Mouse (Mus musculus) heart, adult 18-20 months (tissue): Measurements from ENCODE around the gene S100a11. TPM values are rescaled to one million over a fixed set of nuclear protein-coding genes. Genes with fewer than 3 reads are reported as not detected.

ENCODE experiments used
- DNase-seq, 2 experiments: peaks; one replicate each; pipeline ENCODE4 v3.0.0; 2021 to 2022; ENCODE audit warnings: mixed read lengths in 1 of 2
- total RNA-seq, 2 experiments: library from RNA; stranded (reverse); gene quantifications; 2 replicates each; pipeline ENCODE4 v1.2.3; 2021

The S100a11 gene
- total RNA-seq, 2 experiments from 2014 or later, result 52.4 to 78.2 TPM

DNA sequence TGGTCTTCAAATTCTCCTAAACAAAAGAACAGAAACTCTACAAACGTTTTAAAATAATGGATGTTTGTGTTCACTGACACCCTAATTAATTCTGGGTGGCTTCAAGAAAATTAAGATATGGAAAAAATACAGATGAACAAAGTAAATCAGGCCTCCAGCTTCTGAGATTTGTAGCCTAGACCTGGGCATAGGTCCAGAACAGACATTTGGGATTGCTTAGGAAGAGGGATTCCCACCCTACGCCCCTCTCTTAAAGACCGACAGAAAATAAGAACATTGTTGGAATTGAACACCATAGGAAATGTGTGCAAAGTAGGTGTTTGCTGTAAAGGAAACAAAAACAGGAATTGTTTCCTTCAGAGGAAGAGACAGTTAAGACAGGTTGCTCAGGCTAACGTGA lies 37.2 kb downstream of the S100a11 start:
- no peak for DNase-seq

DNA sequence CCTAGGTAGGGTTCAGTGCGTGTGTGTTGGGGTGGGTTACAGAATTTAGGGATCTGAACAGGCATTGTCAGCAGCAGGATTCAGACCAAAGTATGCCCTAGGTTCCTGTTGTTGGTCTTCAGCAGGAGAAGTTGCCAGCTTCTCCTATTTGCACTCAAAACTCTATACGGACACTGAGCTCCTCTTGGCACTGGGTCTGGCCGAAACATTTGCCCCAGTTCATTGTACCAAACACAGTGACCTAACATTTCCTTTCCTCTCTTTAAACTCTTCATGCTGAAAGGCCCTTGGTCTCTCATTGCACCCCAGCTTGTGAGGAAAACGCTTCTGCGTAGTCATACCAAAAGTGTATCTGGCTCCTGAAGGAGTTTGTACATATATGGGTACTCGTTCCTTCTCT lies 39.7 kb downstream of the S100a11 start:
- no peak for DNase-seq

DNA sequence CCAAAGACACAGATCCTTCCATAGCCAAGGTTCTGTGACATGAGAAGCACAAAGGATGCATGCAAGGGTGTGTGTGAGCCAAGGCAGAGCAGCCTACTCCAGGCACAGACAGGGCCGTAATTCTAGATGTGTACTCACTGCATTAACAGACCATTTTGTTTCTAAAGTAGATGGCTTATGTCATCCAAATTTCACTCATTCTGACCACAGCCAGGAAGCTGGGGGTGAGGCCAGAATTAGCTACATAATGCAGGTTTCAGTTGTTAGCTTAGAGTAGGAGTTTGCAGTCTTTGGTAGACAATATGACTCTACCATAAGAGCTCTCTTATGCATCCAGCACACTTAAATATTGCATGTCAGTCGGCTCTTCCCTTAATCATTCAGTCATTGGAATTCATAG lies 42.1 kb downstream of the S100a11 start:
- no peak for DNase-seq

DNA sequence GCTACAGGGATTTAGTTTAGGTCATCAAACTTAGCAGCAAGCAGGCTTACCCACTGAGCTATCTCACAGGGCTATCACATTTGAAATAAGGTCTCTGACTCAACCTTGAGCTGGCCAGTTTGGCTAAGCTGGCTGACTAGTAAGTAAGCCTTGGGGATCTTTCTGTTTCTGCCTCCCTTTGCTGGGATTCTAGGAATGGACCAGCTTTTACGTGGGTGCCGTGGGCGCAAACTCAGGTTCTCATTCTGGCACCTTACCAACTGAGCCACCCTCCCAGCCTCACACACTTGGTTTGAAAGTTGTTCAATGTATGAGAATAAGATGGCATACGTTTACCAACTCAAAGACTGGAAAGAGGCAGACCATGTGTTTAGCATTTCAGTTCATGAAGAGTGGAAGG lies 42.9 kb downstream of the S100a11 start:
- no peak for DNase-seq

DNA sequence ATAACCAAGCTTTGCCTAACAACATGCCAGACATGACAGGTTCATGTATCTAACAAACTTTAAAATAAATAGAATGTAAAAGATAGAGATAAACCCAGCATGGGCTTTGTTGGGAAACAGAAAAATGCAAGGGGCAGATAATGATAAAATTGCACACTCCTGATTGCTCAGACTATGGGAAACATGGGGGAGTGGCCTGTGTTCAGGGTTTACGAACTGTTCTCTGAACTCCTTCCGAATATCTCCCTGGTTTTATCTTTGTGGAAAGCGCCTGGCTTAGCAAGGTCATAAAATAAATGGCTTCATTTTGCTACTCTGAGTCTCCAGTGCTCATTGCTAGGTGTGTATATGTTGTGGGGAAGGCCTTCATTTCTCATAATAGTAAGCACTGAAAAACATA lies 46.6 kb downstream of the S100a11 start:
- no peak for DNase-seq

DNA sequence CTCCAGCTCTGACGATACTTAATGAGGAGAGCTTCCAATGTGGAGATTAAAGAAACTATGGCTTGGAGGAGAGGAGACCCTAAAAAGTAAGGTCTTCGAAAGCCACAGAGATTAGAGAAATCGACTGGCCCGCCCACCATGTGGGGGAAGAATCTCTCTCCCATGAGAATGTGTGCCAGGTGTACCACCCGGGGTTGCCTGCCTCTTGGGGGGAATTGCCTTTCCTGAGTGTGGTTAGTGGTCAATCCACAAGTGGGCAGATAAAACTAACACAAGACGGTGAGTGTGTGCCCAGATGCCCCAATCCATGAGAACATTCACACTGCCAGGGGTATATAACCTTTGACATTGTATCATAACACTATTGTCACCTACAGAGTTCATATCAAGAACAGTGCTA lies 47.4 kb downstream of the S100a11 start:
- DNase-seq, result no peak

DNA sequence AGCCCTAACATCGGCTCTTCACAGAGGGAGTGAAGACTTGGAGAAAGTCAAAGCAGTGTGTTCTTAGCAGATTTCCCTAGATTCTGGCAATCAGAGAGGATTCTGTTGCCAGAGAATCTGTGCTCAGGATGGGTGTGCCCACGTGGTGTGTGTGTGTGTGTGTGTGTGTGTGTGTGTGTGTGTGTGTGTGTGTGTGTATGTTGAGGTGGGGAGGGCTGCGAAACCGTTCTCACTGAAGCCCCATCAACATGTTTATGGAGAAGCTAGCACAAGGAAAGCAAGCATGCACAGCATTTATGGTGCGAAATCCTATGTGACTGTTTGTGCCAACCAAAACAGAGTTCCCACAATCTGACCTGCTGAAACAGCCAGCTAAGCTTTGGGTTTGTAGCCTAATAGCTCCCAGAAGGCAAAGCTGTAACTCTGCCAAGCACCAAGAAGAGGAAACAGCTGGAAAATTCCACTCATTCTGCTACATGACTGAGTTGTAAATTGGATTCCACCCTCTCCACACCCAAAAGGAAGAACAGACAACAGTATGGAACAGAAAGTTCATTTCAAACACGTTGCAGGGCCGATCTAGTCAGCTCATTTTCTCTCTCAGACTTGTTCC lies 48.2 kb downstream of the S100a11 start:
- DNase-seq, result peak; percentile 86 to 95

DNA sequence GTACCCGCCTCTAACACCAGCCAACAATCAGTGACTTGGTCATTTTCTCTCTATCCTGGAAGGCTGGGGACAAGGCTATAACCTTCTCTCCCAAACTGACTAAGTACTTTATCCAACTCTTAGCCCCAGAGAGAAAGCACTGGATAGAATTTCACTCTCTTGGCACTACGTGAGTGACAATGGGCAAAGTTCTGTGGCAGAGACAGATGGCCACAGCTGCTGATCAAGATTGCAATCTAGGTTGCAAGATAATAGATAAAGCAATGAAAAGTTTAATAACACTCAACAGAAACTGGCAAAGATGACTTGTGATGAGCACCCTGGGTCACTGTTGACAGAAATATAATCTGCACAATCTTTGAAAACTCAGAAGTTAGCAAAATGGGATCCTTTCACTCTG lies 48.8 kb downstream of the S100a11 start:
- no peak for DNase-seq

DNA sequence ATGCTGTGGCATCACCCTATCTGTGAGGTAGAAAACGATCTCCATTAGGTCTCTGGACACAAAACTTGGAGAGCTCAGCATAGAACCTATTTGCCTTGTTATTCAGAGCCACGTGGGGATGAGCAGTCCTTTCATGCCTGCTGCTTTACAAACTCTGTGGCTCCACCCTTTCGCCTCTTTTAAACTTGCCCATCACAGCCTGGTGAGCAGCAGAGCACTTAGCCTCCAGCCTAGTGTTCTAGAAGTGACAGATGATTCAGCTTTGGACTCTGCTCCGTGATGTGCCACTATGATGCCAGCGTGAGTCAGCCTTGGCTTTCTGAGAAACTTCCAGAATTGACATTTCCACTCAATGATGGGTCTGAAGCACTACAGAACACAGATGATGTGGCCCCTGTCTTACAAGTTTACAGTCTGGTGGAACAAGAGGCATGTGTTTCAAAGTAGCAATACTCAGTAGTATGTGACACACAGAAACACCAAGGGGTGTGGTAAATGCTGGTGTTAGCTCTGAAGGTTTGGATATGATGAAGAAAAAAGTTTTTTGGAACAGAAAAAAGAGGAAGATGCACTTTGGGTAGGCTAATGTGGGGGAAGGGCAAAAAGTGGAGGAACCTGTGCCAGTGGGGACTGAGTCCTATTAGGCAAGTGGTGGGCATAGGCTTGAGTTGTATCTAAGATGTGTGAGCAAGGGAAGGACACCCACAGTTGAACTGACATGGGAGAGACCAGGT lies 51.9 kb downstream of the S100a11 start:
- DNase-seq, result no peak

Other genes with a start within 250 kb of the S100a11 start
- not detected for gene Flg, start 247.0 kb upstream of the S100a11 start, total RNA-seq
- not detected for gene Hrnr, start 200.7 kb upstream of the S100a11 start, total RNA-seq
- gene Rptn, start 126.8 kb upstream of the S100a11 start, total RNA-seq, result not detected
- under 1 TPM in 1 of 2 experiments, not detected in 1; 0.05 TPM for gene Tchh, start 78.2 kb upstream of the S100a11 start, total RNA-seq
- gene Tchhl1, start 51.7 kb upstream of the S100a11 start, total RNA-seq, result not detected
- gene S100a10, start 34.6 kb downstream of the S100a11 start, total RNA-seq, result 100 to 1,000 TPM in 1 of 2 experiments, 10 to 100 TPM in 1; 92.1 to 100 TPM
- not detected for gene Tdpoz2, start 132.2 kb downstream of the S100a11 start, total RNA-seq
- not detected for gene Tdpoz1, start 155.8 kb downstream of the S100a11 start, total RNA-seq
- gene Gm37596, start 172.6 kb downstream of the S100a11 start, total RNA-seq, result not detected